Mouse (Mus musculus) thymus, postnatal 0 days (tissue): ENCODE results near the gene Olfr17. TPM values are rescaled to one million over a fixed set of nuclear protein-coding genes. Genes with fewer than 3 reads are reported as not detected.
A peak's percentile ranks its signal among the peaks of the same experiment; 100 is the strongest.
"Not testable (repeated sequence)": the region's sequence is repeated elsewhere in the genome, so short reads cannot be mapped to it uniquely, and the experiment has no call there.

ENCODE experiments used
- DNase-seq: peaks from one replicate; pipeline ENCODE4 v3.0.0-alpha.2; 2015; ENCODE audit warnings: low spot score
- polyA plus RNA-seq: library from polyadenylated mRNA; unstranded; fragments of >200 nt; fragmentation: Nextera tagmentation; extraction: Ambion mirVana; gene quantifications from 2 replicates; pipeline ENCODE4 v1.2.1, GENCODE M21; 2015

Olfr17 gene
- polyA plus RNA-seq, result not detected in 2 replicates

- no peak for DNase-seq
These were observed at the start of gene Olfr17 for GRCm38 (mm10) chr7:107092920-107093319. Gene Olfr17, plus strand, starts transcription at chr7:107093220.

GRCm38 (mm10) chr7:107044407-107044806 is 48.6 kb upstream of the Olfr17 start:
- DNase-seq, result no peak

DNA sequence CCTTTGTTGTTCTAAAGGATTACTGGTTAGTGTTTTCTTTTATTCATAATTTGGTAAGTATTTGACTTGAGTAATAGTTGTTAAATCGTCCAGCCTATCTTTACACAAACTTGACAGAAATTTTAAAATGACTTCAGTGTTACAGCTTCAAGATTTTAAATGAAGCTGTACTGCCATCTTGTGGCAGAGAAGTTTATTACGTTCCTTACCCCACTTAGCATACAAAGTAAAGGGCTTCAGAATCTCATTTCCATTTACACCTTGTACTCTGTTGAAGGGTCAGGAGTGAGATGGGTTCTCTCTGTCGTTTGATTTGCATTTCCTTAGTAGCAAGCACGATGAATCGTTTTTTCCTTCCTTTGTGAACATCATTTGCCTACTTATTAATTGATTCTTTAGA is 47.2 kb upstream of the Olfr17 start:
- DNase-seq, result peak; percentile 60

- DNase-seq, result no peak
These were observed 45.4 kb upstream of the Olfr17 start for GRCm38 (mm10) chr7:107047578-107047977.

- DNase-seq, result no peak
These were observed 22.3 kb upstream of the Olfr17 start, which contains the start of gene Olfr714 for GRCm38 (mm10) chr7:107070681-107071080. Gene Olfr714, plus strand, starts transcription at chr7:107070981.

- not testable (repeated sequence) for DNase-seq
These were observed 17.2 kb downstream of the Olfr17 start, which contains the start of gene Olfr715b for GRCm38 (mm10) chr7:107110269-107110668. Gene Olfr715b, minus strand, starts transcription at chr7:107110369.

- not testable (repeated sequence) for DNase-seq
These were observed 38.0 kb downstream of the Olfr17 start, which contains the start of gene Olfr715 for GRCm38 (mm10) chr7:107130983-107131382. Gene Olfr715, minus strand, starts transcription at chr7:107131083.

GRCm38 (mm10) chr7:107138027-107138426 is 45.0 kb downstream of the Olfr17 start, which contains the start of gene Olfr716:
Gene Olfr716, plus strand, starts transcription at chr7:107138327.
- DNase-seq, result not testable (repeated sequence)

Other genes with a start within 250 kb of the Olfr17 start
- not detected in 2 replicates for gene Olfr703, start 249.9 kb upstream of the Olfr17 start, polyA plus RNA-seq
- not detected in 2 replicates for gene Olfr704, start 230.0 kb upstream of the Olfr17 start, polyA plus RNA-seq
- gene Olfr705, start 216.3 kb upstream of the Olfr17 start, polyA plus RNA-seq, result not detected in 2 replicates
- gene Olfr706, start 205.1 kb upstream of the Olfr17 start, polyA plus RNA-seq, result not detected in 2 replicates
- not detected in 2 replicates for gene Olfr707, start 192.0 kb upstream of the Olfr17 start, polyA plus RNA-seq
- gene Olfr1532-ps1, start 185.2 kb upstream of the Olfr17 start, polyA plus RNA-seq, result not detected in 2 replicates
- gene Olfr709-ps1, start 161.0 kb upstream of the Olfr17 start, polyA plus RNA-seq, result not detected in 2 replicates
- not detected in 2 replicates for gene Olfr710, start 144.9 kb upstream of the Olfr17 start, polyA plus RNA-seq
- not detected in 2 replicates for gene Olfr6, start 129.3 kb upstream of the Olfr17 start, polyA plus RNA-seq
- not detected in 2 replicates for gene Olfr711, start 117.8 kb upstream of the Olfr17 start, polyA plus RNA-seq
- not detected in 2 replicates for gene Olfr2, start 87.1 kb upstream of the Olfr17 start, polyA plus RNA-seq
- 0.03 TPM in 1 of 2 replicates, not detected in the other for gene Olfr713, start 62.0 kb upstream of the Olfr17 start, polyA plus RNA-seq
- not detected in 2 replicates for gene Olfr714, start 22.2 kb upstream of the Olfr17 start, polyA plus RNA-seq
- gene Olfr715b, start 17.1 kb downstream of the Olfr17 start, polyA plus RNA-seq, result not detected in 2 replicates
- gene Olfr715, start 37.9 kb downstream of the Olfr17 start, polyA plus RNA-seq, result not detected in 2 replicates
- gene Olfr716, start 45.1 kb downstream of the Olfr17 start, polyA plus RNA-seq, result not detected in 2 replicates
- 0.09 TPM in 1 of 2 replicates, not detected in the other for gene Nlrp14, start 73.8 kb downstream of the Olfr17 start, polyA plus RNA-seq
- gene Rbmxl2, start 116.2 kb downstream of the Olfr17 start, polyA plus RNA-seq, result not detected in 2 replicates